Mouse (Mus musculus) T-helper 17 cell (primary cell): ENCODE measurements around the gene Ssbp2.

Source experiments
- in situ Hi-C, 2 experiments: fragments of 300-600 bp; cut with MboI, MseI; formaldehyde crosslinking; loops; 1 replicate in 1 of 2; 2 replicates in 1 of 2; pipeline ENCODE4 v1.15.1; 2025; ENCODE audit warnings: high pct_unique_total_duplicates in 2 of 2

Ssbp2 gene

GRCm38 (mm10) chr13:91460621-91461284, 670 bp downstream of the Ssbp2 start:
- in situ Hi-C loops: loop anchor here in 1 of 2 experiments (25.0 kb wide), 1 partner anchor 177 kb away; no protein-coding TSS in a partner anchor

GRCm38 (mm10) chr13:91461299-91461698, 1.2 kb downstream of the Ssbp2 start:
- in situ Hi-C loops: loop anchor here in 1 of 2 experiments (25.0 kb wide), 1 partner anchor 176 kb away; no protein-coding TSS in a partner anchor

GRCm38 (mm10) chr13:91461711-91462351, 1.7 kb downstream of the Ssbp2 start:
- in situ Hi-C loops: loop anchor here in 1 of 2 experiments (25.0 kb wide), 1 partner anchor 175 kb away; no protein-coding TSS in a partner anchor

- in situ Hi-C loops: loop anchor here in 1 of 2 experiments (25.0 kb wide), 1 partner anchor 175 kb away; no protein-coding TSS in a partner anchor
These were observed 2.3 kb downstream of the Ssbp2 start for GRCm38 (mm10) chr13:91462395-91462794.

- in situ Hi-C loops: loop anchor here in 1 of 2 experiments (25.0 kb wide), 1 partner anchor 174 kb away; no protein-coding TSS in a partner anchor
These were observed 2.9 kb downstream of the Ssbp2 start for GRCm38 (mm10) chr13:91462893-91463481.

GRCm38 (mm10) chr13:91465002-91465715, 5.1 kb downstream of the Ssbp2 start:
- in situ Hi-C loops: loop anchor here in 1 of 2 experiments (25.0 kb wide), 1 partner anchor 172 kb away; no protein-coding TSS in a partner anchor

- in situ Hi-C loops: loop anchor here in 1 of 2 experiments (25.0 kb wide), 1 partner anchor 166 kb away; no protein-coding TSS in a partner anchor
These were observed 11.5 kb downstream of the Ssbp2 start for GRCm38 (mm10) chr13:91471566-91471965.

GRCm38 (mm10) chr13:91471980-91472379, 11.9 kb downstream of the Ssbp2 start:
- in situ Hi-C loops: loop anchor here in 1 of 2 experiments (25.0 kb wide), 1 partner anchor 165 kb away; no protein-coding TSS in a partner anchor

- in situ Hi-C loops: loop anchor here in 1 of 2 experiments (25.0 kb wide), 1 partner anchor 164 kb away; no protein-coding TSS in a partner anchor
These were observed 13.4 kb downstream of the Ssbp2 start for GRCm38 (mm10) chr13:91473527-91473926.

GRCm38 (mm10) chr13:91474027-91474426, 13.9 kb downstream of the Ssbp2 start:
- in situ Hi-C loops: loop anchor here in 1 of 2 experiments (25.0 kb wide), 1 partner anchor 163 kb away; no protein-coding TSS in a partner anchor

- in situ Hi-C loops: no loop called here
These were observed 15.8 kb downstream of the Ssbp2 start for GRCm38 (mm10) chr13:91475888-91476287.

- in situ Hi-C loops: no loop called here
These were observed 16.6 kb downstream of the Ssbp2 start for GRCm38 (mm10) chr13:91476596-91477100.

- in situ Hi-C loops: no loop called here
These were observed 17.9 kb downstream of the Ssbp2 start for GRCm38 (mm10) chr13:91478011-91478410.

- in situ Hi-C loops: no loop called here
These were observed 24.2 kb downstream of the Ssbp2 start for GRCm38 (mm10) chr13:91484303-91484702.

GRCm38 (mm10) chr13:91492133-91492532, 32.0 kb downstream of the Ssbp2 start:
- in situ Hi-C loops: no loop called here

GRCm38 (mm10) chr13:91497055-91497454, 37.0 kb downstream of the Ssbp2 start:
- in situ Hi-C loops: no loop called here

- in situ Hi-C loops: loop anchor here in 1 of 2 experiments (5.0 kb wide), 1 partner anchor 106 kb away; no protein-coding TSS in a partner anchor
These were observed 41.7 kb downstream of the Ssbp2 start for GRCm38 (mm10) chr13:91501735-91502134.

- in situ Hi-C loops: loop anchor here in 1 of 2 experiments (5.0 kb wide), 1 partner anchor 104 kb away; no protein-coding TSS in a partner anchor
These were observed 42.7 kb downstream of the Ssbp2 start for GRCm38 (mm10) chr13:91502642-91503373.

- in situ Hi-C loops: no loop called here
These were observed 48.9 kb downstream of the Ssbp2 start for GRCm38 (mm10) chr13:91508991-91509390.

- in situ Hi-C loops: no loop called here
These were observed 49.4 kb downstream of the Ssbp2 start for GRCm38 (mm10) chr13:91509467-91509866.
